Mouse (Mus musculus) lung, embryonic 15.5 days (tissue): ENCODE measurements around the gene Mnx1. TPM values are rescaled to one million over a fixed set of nuclear protein-coding genes. Genes with fewer than 3 reads are reported as not detected.
"Not testable (repeated sequence)": the region's sequence is repeated elsewhere in the genome, so short reads cannot be mapped to it uniquely, and the experiment has no call there.

Experiments used
- ATAC-seq: fragments of 200-750 bp; cut with Nextera tagmentation; 2 replicates; pipeline ENCODE4 v1.8.0; 2017; ENCODE audit warnings: moderate number of reproducible peaks, borderline replicate concordance; ENCODE audit not compliant: low FRiP score, low TSS enrichment; ENCODE audit errors: extremely low read depth
- H3K27ac ChIP-seq: fragments of 300-500 bp; sonication (generic); 2 replicates; pipeline ENCODE4 v1.5.1; 2015; ENCODE audit warnings: moderate library complexity, mild to moderate bottlenecking, inconsistent platforms
- H3K27me3 ChIP-seq: fragments of 300-500 bp; sonication (generic); 2 replicates; pipeline ENCODE4 v1.6.1; 2015; ENCODE audit warnings: inconsistent platforms
- H3K36me3 ChIP-seq: fragments of 300-500 bp; sonication (generic); 2 replicates; pipeline ENCODE4 v1.6.1; 2015; ENCODE audit warnings: inconsistent platforms
- H3K4me1 ChIP-seq: fragments of 300-500 bp; sonication (generic); 2 replicates; pipeline ENCODE4 v1.6.1; 2015; ENCODE audit warnings: inconsistent platforms
- H3K4me2 ChIP-seq: fragments of 300-500 bp; sonication (generic); 2 replicates; pipeline ENCODE4 v1.6.1; 2015; ENCODE audit warnings: inconsistent platforms, mild to moderate bottlenecking, moderate library complexity
- H3K4me3 ChIP-seq: fragments of 300-500 bp; sonication (generic); 2 replicates; pipeline ENCODE4 v1.5.1; 2015; ENCODE audit warnings: mild to moderate bottlenecking, inconsistent platforms
- H3K9ac ChIP-seq: fragments of 300-500 bp; sonication (generic); 2 replicates; pipeline ENCODE4 v1.6.1; 2015; ENCODE audit warnings: inconsistent platforms
- H3K9me3 ChIP-seq: fragments of 300-500 bp; sonication (generic); 2 replicates; pipeline ENCODE4 v1.6.1; 2016; ENCODE audit warnings: inconsistent platforms
- WGBS: fragments of 180-500 bp; shearing (Covaris S2); methylation state at CpG from one replicate; pipeline ENCODE4 v1.1.7; 2015; 5-methylcytosine and 5-hydroxymethylcytosine counted together
- polyA plus RNA-seq: library from polyadenylated mRNA; unstranded; fragments of >200 nt; fragmentation: Nextera tagmentation; extraction: Ambion mirVana; gene quantifications from 2 replicates; pipeline ENCODE4 v1.2.1, GENCODE M21; 2015

Gene Mnx1
- polyA plus RNA-seq, 1 experiment from 2014 or later, result not detected

- no peaks in the 10 kb centered on the region for H3K36me3 ChIP-seq
- no peaks in the 10 kb centered on the region for H3K4me1 ChIP-seq
- H3K27ac ChIP-seq, result no peak overlapping the region
- no peak overlapping the region for H3K9ac ChIP-seq
- H3K4me2 ChIP-seq, result no peak overlapping the region
- 62% methylated on average over 9 of the region's 9 CpGs for WGBS
- H3K4me3 ChIP-seq, result no peak overlapping the region
- ATAC-seq, result no peak
- no peaks in the 10 kb centered on the region for H3K9me3 ChIP-seq
- H3K27me3 ChIP-seq, result peaks cover 22% of the 10 kb centered on the region
These were observed 15.2 kb downstream of the Mnx1 start for GRCm38 (mm10) chr5:29462943-29463686.

DNA sequence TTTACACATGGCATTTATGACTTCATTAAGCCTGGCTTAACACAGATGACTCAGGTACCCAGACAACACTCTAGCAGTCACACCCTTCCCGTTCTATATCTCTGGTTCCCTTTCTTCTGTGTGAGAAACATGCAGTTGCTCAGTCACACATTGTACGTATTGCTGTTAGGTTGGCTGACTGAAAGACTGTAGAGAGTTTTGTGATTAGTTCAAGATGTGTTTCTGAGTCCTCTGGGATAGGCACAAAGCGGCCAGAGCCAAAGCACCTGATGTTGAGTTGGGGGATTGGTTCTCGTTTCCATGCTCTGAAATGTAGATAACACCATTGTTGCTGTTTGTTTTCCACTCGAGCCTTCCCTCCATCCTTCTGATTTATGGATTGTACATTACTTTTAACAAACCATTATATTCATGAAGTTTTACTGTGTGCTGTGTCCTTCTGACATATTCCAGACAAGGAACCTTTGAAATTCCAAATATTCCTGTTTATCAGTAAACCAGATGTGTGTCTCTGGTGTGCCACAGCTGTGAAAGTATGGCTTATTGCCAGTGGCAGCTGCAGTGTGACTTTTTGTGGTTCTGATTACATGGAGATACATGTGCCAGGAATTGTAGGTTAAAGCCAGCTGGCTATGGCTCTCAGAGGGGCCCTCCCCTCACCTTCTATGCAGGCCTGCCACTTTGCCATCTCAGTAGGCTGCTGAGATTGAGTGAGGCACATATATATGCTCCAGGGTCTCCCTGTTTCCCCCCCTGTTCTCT is 21.2 kb downstream of the Mnx1 start:
- Histone ChIP-seq H3K36me3 (peaks cover 24% of the 10 kb centered on the region), H3K4me3 (no peak overlapping the region)
- no peak for ATAC-seq

DNA sequence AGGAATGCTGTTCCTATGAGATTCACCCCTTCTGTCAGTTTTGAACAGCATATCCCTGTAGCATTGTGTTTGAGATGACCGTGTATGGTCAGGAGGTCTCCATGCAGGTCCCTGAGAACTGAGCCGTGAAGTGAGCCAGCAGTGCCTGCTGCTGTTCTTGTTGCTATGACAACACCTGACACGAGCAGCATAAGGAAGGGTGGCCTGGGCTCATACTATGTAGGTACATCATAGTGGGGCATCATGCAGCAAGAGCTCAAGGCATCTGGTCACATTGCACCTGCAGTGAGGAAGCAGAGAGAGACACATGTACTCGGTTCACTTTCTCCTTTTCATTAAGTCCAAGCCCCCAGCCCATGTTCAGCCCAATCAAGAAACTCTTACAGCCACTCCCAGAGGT is 25.9 kb downstream of the Mnx1 start:
- H3K9me3 ChIP-seq, result no peaks in the 10 kb centered on the region
- no peaks in the 10 kb centered on the region for H3K27me3 ChIP-seq
- H3K4me2 ChIP-seq, result no peak overlapping the region
- 67% methylated on average over 4 of the region's 4 CpGs for WGBS
- no peak for ATAC-seq
- H3K4me3 ChIP-seq, result no peak overlapping the region
- H3K36me3 ChIP-seq, result peaks cover 59% of the 10 kb centered on the region
- H3K9ac ChIP-seq, result no peak overlapping the region
- H3K27ac ChIP-seq, result no peak overlapping the region
- no peaks in the 10 kb centered on the region for H3K4me1 ChIP-seq

More for the DNA sequence above, 21.2 kb downstream of the Mnx1 start:
- no peak overlapping the region for H3K9ac ChIP-seq
- H3K27ac ChIP-seq, result no peak overlapping the region
- no peak overlapping the region for H3K4me2 ChIP-seq
- H3K9me3 ChIP-seq, result no peaks in the 10 kb centered on the region
- H3K27me3 ChIP-seq, result no peaks in the 10 kb centered on the region
- 64% methylated on average over 5 of the region's 5 CpGs for WGBS
- no peaks in the 10 kb centered on the region for H3K4me1 ChIP-seq

DNA sequence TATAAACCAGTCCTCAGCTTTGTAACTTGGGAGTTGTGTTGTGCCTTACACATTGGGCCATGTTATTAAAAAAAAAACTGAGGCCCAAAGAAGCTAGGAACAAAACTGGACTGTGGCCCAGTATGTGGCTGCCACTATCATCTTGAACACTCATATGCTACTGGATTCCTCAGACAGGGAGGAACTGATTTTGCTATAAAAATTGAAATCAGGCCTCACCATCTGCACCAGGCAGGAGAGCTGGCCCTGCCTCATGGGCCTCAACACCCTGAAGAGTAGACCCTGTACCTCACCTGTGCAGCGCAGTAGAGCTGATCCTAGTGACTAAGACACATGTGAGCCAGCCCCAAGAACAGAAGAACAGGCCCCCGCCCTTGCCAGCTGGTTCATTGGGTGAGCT is 33.0 kb downstream of the Mnx1 start:
- WGBS, result 97% methylated on average over 2 of the region's 2 CpGs
- no peak overlapping the region for H3K27ac ChIP-seq
- H3K4me1 ChIP-seq, result no peaks in the 10 kb centered on the region
- no peaks in the 10 kb centered on the region for H3K27me3 ChIP-seq
- no peak overlapping the region for H3K4me3 ChIP-seq
- no peak overlapping the region for H3K9ac ChIP-seq
- no peak overlapping the region for H3K4me2 ChIP-seq
- H3K9me3 ChIP-seq, result no peaks in the 10 kb centered on the region
- ATAC-seq, result no peak
- H3K36me3 ChIP-seq, result peaks cover 86% of the 10 kb centered on the region

DNA sequence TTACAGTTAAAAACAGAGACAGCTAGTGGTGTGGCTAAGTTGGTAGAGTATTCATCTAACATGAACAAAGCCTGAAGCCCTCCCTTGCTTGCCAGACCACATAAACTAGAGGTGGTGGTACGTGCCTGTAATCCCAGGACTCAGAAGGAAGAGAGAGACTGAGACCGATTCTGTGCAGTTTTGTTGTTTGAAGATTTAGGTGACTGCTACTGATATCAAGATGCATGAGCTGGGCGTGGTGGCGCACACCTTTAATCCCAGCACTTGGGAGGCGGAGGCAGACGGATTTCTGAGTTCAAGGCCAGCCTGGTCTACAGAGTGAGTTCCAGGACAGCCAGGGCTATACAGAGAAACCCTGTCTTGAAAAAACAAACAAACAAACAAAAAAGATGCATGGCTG is 41.5 kb downstream of the Mnx1 start:
- WGBS, result 90% methylated on average over 6 of the region's 6 CpGs
- H3K36me3 ChIP-seq, result peaks cover 47% of the 10 kb centered on the region

GRCm38 (mm10) chr5:29435491-29435890 is 42.8 kb downstream of the Mnx1 start:
- Histone ChIP-seq H3K9ac (peak overlapping the region; percentile 83), H3K36me3 (peaks cover 36% of the 10 kb centered on the region), H3K4me3 (peak overlapping the region; percentile 98), H3K9me3 (no peaks in the 10 kb centered on the region), H3K27me3 (no peaks in the 10 kb centered on the region), H3K4me2 (peak overlapping the region; percentile 74), H3K27ac (no peak overlapping the region), H3K4me1 (peaks cover 15% of the 10 kb centered on the region)
- 31% methylated on average over 8 of the region's 8 CpGs for WGBS
- ATAC-seq, result no peak

More for the DNA sequence above, 41.5 kb downstream of the Mnx1 start:
- H3K27me3 ChIP-seq, ATAC-seq, H3K27ac ChIP-seq, H3K4me3 ChIP-seq, H3K9ac ChIP-seq, H3K9me3 ChIP-seq: not testable (repeated sequence)
- Histone ChIP-seq H3K4me1 (peaks cover 15% of the 10 kb centered on the region), H3K4me2 (peak overlapping the region; percentile 74; the same call in 1 of the 2 replicates)

DNA sequence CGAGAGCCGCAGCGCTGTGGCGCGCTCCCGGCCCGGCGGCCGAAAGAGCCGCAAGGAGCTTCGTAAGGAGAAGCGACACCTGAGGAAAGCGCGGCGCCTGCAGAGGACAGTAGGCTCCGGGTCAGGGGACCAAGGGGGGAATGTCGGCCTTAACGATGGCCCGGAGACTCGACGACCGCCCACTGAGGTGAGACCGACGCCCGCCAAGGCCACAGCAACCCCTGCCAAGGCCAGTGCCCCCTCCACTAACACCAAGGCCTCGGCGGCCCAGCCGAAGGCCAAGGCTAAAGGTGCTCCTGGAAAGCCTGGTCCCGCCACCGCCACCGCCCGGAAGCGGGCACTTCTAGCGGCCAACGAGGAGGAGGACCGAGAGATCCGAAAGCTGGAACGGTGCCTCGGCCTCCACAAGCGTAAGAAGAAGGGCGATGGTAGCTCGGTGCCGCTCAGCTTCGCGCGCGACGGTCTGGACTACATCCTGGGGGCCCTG is 43.4 kb downstream of the Mnx1 start:
- H3K36me3 ChIP-seq, result peaks cover 30% of the 10 kb centered on the region
- peak overlapping the region; percentile 74 for H3K4me2 ChIP-seq
- peak; percentile 64 for ATAC-seq
- H3K27me3 ChIP-seq, result no peaks in the 10 kb centered on the region
- peaks cover 15% of the 10 kb centered on the region for H3K4me1 ChIP-seq
- peak overlapping the region; percentile 83 for H3K9ac ChIP-seq
- H3K27ac ChIP-seq, result peak overlapping the region; percentile 76
- H3K9me3 ChIP-seq, result no peaks in the 10 kb centered on the region
- WGBS, result under 1% methylated on average over 48 of the region's 48 CpGs
- peak overlapping the region; percentile 98 for H3K4me3 ChIP-seq

GRCm38 (mm10) chr5:29434228-29434871 is 43.9 kb downstream of the Mnx1 start, which contains the start of gene Nom1:
TSS of gene Nom1 (plus strand) at chr5:29434664.
- peak within 1 kb of the TSS; percentile 98 for H3K4me3 ChIP-seq
- 5% methylated on average over 29 of the region's 29 CpGs for WGBS

GRCm38 (mm10) chr5:29423330-29423729 is 54.9 kb downstream of the Mnx1 start:
- 47% methylated on average over 3 of the region's 3 CpGs for WGBS
- not testable (repeated sequence) for H3K9ac ChIP-seq, H3K27me3 ChIP-seq, H3K9me3 ChIP-seq, H3K36me3 ChIP-seq, H3K4me2 ChIP-seq, H3K27ac ChIP-seq, H3K4me3 ChIP-seq, ATAC-seq, H3K4me1 ChIP-seq

More at GRCm38 (mm10) chr5:29434228-29434871, 43.9 kb downstream of the Mnx1 start, which contains the start of gene Nom1:
- peaks cover 24% of the 10 kb centered on the region for H3K36me3 ChIP-seq
- peak within 1 kb of the TSS; percentile 83 for H3K9ac ChIP-seq
- no peaks in the 10 kb centered on the region for H3K9me3 ChIP-seq
- peaks cover 15% of the 10 kb centered on the region for H3K4me1 ChIP-seq
- no peaks in the 10 kb centered on the region for H3K27me3 ChIP-seq
- H3K4me2 ChIP-seq, result peak within 1 kb of the TSS; percentile 74
- H3K27ac ChIP-seq, result peak within 1 kb of the TSS; percentile 76
- ATAC-seq, result peak; percentile 94; the same call in 1 of the 2 replicates
